Mouse (Mus musculus) ovary, postnatal 10 days (tissue): ENCODE data around the gene U2af1.
"Not testable (repeated sequence)": the region's sequence is repeated elsewhere in the genome, so short reads cannot be mapped to it uniquely, and the experiment has no call there.

Experiments
- DNase-seq: peaks from one replicate; pipeline ENCODE4 v3.0.0; 2022; ENCODE audit warnings: low spot score

Gene U2af1

DNA sequence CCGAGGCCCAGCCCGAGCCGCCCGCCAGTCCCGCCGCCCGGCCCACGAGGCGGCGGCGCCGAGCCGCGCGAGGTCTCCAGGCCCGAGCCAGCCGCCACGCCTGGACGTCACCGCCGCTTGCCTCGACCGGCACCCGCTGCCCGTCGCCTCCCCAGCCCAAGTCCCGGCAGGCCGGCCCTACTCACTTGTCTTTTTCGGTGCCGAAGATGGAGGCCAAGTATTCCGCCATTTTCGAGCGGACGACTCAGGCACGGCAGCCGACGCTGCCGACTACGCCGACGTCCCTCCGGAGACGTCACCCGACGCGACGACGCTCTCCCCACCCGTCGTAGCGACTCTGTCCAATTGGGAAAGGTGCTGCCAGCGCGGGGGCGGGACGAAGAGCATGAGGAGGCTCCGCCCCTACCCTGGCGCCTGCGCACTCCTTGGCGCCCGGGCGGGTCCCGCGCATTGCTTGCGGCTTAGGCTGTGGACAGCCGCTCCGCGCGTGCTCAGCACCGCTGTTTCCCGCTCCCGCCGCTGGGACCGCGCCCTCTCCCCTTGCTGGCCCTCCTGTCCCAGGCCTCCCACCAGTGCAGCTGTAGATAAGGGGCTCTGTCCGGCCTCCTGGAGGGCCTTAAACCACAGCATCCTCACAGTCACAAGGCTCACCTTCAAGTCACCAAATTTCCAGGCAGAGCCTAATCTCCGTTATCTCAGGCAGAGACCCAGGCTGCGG lies at the start of gene U2af1:
U2af1 (minus strand) TSS at position 425 of the 718 bp plus-strand sequence.
- DNase-seq = peak; percentile 90

- DNase-seq = no peak
These were observed 46.8 kb upstream of the U2af1 start for GRCm38 (mm10) chr17:31705271-31706020.

DNA sequence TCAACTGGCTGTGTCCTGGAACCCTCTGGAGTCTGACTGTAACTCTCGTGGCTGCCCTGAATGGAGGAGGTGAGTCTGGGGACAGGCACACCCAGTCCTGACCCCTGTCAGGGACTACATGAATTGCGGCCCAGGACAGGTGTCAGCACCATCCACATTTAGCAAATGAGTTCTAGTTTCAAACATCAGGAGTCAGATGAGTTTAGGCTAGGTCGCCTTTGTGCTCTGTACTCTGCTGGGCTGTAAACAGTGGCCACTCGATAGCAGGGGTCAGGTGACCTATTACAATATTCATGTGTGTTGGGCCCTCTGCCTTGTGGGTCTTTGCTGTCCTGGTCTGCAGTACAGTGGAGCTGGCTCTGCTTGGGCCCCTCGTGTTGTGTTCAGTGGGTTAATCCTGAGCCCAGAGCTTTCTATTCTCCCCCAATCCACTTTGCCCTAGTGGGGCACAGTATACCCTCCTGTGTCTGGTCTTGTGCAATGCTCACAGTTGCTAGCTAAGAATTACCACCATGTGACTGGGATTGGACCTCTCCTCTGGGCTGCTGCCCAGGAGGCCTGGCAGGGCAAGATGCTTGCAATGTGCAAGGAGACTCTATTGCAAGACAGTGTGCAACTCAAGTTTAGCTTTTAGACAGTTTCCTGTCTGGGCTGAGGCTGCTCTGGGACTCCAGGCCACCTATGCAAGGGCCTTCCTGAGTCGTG lies 44.7 kb upstream of the U2af1 start:
- DNase-seq = no peak

- no peak for DNase-seq
These were observed 39.7 kb upstream of the U2af1 start for GRCm38 (mm10) chr17:31698347-31698746.

DNA sequence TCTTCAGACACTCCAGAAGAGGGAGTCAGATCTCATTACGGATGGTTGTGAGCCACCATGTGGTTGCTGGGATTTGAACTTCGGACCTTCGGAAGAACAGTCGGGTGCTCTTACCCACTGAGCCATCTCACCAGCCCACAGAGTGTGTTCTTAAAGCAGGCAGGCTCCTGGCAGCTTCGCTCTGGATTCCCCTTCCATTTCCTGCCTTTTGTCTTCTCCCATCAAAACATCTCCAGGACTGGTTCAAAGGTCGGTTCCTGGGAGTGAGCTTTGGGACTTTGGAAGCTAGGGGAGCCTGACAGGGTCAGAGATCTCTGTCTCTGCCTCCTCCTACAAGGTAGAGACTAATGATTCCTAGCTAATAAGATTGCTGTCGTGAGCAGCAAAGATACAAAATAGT lies 36.7 kb upstream of the U2af1 start:
- DNase-seq = not testable (repeated sequence)

- no peak for DNase-seq
These were observed 36.3 kb upstream of the U2af1 start for GRCm38 (mm10) chr17:31694949-31695348.

DNA sequence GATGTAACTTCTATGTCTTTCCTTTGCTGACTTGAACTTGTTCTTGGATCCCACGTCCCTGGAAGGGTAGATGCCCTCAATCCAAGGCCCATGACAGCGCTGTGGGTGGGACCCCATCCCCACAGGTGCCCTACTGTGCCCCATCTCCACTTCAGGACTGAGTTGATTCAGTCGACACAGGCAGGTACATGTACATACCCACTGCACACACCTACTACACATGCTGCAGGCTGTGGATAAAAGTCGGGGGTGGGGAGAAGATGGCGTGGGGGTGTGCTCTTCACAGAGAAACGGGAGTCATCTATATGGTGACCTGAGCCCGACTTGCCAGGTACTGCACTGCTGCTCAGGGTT lies 35.3 kb upstream of the U2af1 start:
- no peak for DNase-seq

DNA sequence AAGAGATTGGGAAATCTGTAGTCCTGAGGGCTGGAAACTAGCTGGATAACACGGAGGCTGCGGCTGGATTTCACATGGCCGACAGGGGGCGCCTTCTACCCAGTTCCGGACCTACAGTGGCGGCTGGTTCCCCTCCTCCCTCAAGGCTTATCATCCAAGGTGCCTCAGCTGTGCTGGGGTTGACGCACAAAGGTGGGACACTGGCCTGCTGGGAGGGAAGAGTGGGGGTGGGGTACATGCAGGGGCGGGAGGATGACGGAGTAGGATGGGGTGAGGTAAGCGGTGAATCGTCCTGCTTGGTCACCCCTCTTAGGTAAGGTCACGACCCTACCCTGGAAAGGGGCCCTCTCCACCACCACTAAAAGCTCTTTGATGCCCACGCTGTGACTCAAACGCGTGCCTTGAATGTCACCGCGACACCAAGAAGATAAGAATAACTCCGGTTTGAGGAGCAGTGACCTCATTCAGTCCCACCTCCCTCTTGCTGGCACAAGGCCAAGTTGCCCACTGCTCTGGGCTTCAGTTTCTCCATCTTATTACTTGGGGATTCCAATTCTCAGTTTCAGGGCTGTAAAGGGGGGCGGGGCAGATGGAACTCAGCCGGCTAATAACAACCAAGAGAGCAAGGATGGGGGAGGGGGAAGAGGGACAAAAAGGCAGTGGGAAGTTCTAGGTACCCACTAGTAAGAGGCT lies 34.8 kb upstream of the U2af1 start:
- DNase-seq = peak; percentile 50

- no peak for DNase-seq
These were observed 34.2 kb upstream of the U2af1 start for GRCm38 (mm10) chr17:31692918-31693317.

DNA sequence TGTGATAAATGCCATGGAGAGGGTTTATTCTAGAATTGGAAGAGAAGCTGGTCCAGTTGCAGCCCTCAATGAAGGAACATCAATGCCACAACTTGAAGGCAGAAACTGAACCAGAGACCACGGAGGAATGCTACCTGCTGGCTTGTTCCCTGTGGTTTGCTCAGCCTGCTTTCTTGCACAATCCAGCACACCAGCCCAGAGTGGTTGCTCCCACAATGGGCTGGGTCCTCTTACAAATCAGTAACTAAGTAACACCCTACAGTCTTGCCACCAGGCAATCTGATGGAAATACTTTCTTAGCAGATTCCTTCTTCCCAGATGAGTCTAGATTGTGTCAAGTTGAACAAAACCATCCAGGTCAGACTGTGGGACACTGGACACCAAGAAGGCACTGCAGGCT lies 30.9 kb upstream of the U2af1 start:
- no peak for DNase-seq

DNA sequence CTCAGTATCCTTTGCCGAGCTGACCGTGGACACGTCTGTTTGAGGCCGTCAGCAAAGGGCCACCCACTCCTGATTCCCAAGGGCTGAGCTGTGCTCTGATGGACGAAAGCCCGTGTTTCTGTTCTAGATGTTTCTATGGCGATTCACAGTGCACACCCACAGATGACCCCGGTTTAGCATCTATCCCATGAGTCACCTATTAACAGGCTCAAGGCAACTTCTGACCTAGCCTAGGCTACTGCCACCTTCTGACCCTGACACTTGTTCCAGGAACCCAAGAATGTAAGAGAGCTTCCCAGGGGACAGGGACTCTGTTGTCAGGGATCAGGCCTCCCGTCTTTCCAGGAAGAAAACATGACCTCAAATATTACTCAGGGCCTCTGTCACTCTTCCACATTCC lies 29.4 kb upstream of the U2af1 start:
- no peak for DNase-seq

GRCm38 (mm10) chr17:31686225-31686564 lies 27.5 kb upstream of the U2af1 start:
- peak; percentile 14 for DNase-seq

- DNase-seq = peak; percentile 75
These were observed 27.0 kb upstream of the U2af1 start for GRCm38 (mm10) chr17:31685514-31686224.

DNA sequence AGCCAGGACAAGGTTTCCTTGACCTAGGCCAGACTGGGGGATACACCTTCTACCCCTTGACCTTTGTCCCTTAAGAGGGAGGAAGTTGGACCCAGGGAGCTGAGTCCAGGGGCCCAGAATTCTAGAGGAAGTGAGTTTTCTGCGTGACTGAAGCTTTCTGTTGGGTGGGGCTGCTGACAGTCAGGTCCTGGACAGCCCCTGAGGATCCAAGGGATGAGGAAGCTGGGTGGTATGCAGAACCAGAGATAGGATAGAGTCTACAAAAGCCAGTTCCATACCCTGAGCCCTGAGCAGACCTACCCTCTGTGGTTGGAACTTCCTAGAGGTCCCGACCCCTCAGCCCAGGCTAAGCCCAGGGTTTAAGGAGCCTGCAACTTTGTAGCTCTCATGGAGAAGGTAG lies 21.8 kb upstream of the U2af1 start:
- DNase-seq = no peak

DNA sequence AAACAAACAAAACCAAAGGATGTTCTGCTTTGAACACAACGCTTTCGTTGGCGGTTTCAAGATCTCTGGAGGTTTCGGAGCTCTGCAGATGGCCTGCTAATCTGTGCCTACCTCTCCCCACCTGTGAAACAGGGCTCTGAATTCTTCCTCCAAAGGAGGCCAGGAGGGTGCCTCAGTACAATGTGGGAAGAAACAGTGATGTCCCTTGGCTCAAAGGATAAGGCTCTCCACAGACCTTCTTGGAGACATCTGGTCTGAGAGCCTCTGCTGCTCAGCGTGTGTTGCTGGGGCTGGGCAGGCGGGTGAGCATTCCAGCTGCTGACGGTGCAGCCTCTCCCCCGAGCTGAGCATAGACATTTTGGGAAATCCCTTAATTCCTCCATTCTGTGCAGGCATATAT lies 18.8 kb upstream of the U2af1 start, which contains the start of gene Cryaa:
Cryaa (plus strand) TSS at position 301 of the 400 bp plus-strand sequence.
- DNase-seq = no peak

- DNase-seq = no peak
These were observed 15.7 kb upstream of the U2af1 start for GRCm38 (mm10) chr17:31674426-31674825.

DNA sequence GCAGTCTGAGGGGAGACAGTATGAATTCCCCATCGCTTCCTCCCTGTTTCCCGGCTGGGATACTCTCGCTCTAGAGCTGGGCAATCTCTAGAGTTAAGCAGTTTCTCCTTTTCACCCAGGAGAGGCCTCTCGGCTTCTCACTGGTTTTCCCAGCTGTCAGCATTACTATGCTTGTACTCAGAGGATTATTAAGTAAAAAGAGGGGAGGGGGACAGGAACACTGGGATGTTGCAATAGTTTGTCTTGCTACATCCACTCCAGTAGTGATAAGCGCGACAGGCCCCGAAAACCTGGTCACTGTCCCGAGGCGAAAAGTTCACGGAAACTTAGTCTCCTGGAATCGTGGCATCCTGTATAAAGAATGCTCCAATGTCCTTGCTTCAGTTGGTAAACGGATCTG lies 13.6 kb upstream of the U2af1 start:
- DNase-seq = no peak

GRCm38 (mm10) chr17:31671698-31672097 lies 13.0 kb upstream of the U2af1 start:
- DNase-seq = no peak

DNA sequence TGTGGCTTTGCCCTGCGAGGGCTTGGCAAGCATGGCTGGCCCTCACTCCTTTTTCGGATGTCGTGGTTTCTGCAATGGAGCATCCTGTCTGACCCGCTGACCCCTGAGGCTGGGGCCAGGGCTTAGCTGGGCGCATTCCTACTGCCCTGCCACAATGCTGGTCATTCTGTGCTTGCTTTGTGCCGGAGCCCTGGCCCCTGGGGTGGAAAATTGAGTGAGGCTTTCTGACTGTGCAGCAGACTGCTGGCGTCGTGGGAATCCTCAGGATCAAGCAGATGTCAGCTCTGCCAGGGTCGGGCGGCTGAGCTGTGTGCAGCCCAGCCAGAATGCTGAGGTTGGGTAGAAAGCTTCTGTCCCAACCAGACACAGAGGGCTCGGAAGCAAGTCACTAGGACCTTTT lies 11.5 kb upstream of the U2af1 start:
- DNase-seq = no peak

- no peak for DNase-seq
These were observed 9.6 kb upstream of the U2af1 start for GRCm38 (mm10) chr17:31668306-31668705.

DNA sequence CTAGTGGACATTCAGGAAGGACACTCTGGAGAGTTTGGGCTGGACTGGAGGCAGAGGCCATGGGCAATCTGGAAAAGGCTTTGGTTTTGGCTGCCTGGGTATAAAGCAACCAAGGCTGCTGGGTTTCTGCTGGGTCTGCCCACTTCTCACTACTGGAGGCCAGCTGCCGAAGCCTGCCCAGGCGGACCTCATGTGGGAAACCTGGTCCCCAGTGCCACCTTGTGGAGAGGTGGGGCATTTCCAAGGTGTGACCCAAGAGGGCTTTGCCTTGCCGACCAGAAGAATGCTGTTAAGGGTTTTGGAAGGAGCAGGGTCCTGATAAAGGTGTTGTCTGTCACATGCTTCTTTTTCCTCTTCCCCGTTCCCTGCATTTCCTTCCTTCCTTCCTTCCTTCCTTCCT lies 6.1 kb upstream of the U2af1 start:
- peak; percentile 57 for DNase-seq

DNA sequence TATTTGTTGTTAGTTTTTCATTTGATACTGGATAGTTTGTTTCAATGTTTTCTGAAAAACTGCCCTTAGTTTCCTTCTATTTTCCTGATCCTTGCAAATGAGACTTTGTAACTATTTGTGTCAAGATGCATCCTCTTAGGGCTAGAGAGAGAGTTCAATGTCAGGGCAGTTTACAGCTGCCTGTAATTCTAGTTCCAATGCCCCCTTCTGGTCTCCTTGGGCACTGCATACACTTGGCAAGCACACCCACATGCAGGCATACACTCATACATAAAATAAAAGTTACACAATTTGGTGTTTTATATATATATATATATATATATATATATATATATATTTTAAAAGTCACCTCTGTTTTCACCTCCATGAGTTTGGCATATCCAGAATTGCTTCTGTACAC lies 4.2 kb upstream of the U2af1 start:
- DNase-seq = no peak
